Mouse (Mus musculus): Measurements from ENCODE around the gene Adam19. TPM values are rescaled to one million over a fixed set of nuclear protein-coding genes. Genes with fewer than 3 reads are reported as not detected.
"Not testable (repeated sequence)": the region's sequence is repeated elsewhere in the genome, so short reads cannot be mapped to it uniquely, and the experiment has no call there.

The Adam19 gene
- total RNA-seq, 2 experiments from 2014 or later, result 34.4 to 36.0 TPM

DNA sequence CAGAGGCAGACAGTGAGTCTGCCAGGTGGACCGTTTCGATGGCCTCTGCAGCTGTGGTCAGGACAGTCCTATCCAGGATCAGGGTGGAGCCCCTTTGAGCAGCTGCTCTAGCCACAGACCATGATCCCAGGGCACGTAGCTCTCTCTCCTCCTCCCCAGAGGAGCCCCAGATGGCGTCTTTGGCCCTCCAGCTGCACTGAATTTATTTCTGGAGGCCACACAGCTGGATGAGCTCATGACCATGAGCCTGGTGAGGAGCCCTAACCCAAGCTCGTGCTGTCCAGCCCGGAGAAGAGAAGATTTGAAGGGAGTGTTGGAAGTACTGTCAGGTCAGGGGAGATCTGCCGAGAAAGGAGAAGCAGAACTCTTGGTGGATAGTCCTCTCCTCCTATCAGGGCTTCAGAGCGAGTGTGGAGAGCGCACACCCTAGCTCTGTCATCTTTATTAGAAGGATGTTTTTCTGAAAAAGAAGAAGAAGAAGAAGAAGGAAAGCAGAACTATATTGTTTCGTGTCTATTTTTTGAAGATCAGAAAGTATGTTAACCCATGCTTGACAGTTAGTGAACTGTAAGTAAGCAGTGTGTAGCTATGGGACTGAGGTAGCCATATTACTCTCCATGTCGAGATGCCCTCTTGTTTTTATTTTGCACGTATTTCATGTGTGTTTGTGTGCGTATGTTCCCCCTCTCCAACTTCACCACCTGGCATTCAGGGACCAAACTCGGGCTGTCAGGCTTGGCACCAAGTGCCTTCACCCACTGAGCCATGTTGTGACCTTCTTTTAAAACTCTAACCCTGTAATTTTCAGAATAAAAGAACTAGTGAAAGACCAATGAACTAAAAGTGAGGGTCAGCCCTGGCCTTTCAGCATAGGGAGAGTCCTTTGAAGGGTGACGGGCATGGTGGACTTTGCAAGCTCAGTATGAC is 72.1 kb downstream of the Adam19 start:
- DNase-seq (ENCODE audit: low spot score in 2 of 2), result no peak

DNA sequence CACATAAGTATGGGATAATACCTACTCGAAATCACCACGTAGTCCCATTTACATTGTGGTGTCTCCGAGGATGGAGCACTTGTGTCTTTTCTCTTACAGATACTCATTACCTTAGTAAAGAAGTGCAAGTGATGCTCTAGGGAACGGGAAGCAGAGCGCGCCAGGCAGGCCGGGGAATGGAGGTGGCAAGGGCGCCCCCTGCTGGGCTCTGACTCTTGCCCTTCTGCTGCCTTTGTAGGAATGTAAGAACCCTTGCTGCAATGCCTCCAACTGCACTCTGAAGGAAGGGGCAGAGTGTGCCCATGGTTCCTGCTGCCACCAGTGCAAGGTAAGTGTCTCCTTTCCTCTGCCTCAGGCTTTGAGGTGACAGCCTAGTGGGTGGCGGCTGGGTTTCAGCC is 72.8 kb downstream of the Adam19 start:
- peak; percentile 70 to 73 for DNase-seq (ENCODE audit: low spot score in 2 of 2)

DNA sequence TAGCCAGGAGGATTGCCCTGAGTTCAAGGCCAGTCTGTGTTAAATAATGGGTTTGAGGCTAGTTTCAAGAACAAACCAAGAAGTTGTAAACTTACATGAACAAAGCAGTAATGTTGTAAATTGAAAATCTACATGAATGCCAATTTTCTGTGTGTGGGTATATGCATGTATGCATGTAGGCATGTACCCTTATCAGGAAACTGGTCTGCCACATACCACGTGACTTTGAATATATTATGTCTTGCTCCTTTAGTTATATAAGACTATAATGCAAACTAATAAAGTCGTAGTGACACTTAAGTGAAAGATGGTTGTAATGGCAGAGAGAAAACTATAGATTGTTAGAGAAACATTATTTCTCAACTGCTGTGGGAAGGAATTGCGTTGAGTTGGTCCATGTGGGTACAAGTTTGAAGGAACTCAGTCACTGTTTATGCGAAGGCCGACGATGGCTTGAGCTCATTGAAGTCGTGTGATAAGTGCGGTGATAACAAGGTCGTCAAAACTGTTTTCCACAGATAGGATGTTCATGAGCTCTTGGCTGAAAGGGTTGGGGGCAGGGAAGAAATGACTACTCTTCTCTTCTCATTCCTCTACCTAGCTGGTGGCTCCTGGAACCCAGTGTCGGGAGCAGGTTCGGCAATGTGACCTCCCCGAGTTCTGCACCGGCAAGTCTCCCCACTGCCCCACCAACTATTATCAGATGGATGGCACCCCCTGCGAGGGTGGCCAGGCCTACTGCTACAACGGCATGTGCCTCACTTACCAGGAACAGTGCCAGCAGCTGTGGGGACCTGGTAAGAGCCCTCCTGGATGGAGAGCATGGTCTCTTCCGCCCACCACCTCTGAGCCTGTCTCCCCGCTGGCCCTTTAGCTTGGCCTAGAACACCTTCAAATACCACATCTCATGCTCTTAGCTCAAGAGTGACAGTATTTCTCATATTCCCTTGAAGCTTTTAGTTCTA is 75.5 kb downstream of the Adam19 start:
- DNase-seq (ENCODE audit: low spot score in 2 of 2), result no peak

DNA sequence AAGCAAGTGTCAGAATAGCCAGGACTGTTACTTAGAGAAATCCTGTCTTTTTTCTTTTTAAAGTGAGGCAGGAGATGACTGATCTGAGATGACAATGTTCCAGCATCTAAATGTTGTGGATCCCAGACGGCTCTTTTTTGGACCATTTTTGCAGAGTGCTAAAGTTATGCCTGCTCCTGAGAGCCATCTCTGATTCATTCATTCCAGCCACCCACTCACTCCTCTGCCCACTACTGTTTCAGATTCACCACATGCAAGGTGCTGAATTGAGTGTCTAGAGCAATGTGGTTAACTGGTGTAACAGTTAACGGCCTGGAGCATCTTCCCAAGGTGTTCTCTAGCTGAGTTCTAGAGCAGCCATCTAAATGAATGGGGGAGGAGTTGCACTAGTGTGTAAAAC is 79.1 kb downstream of the Adam19 start:
- no peak for DNase-seq (ENCODE audit: low spot score in 2 of 2)

DNA sequence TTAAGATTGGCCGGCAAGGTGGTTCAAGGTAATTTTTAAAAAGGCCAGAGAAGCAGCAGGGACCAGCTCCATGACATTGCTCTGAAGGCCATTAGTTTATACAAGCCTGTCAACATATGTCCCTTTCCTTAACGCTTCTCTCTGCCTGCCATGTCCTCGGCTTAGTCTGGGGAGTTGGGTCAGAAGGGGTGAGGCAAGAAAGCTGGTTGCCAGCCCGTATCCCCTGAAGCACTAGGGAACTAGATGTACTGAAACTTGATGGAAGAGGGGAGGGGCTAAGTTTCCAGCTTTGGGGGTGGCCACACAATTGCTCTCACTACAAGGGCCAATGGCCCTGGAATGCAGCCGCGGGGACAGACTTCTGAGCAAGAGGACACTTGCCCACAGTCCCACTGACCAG is 87.5 kb downstream of the Adam19 start:
- no peak for DNase-seq (ENCODE audit: low spot score in 2 of 2)

DNA sequence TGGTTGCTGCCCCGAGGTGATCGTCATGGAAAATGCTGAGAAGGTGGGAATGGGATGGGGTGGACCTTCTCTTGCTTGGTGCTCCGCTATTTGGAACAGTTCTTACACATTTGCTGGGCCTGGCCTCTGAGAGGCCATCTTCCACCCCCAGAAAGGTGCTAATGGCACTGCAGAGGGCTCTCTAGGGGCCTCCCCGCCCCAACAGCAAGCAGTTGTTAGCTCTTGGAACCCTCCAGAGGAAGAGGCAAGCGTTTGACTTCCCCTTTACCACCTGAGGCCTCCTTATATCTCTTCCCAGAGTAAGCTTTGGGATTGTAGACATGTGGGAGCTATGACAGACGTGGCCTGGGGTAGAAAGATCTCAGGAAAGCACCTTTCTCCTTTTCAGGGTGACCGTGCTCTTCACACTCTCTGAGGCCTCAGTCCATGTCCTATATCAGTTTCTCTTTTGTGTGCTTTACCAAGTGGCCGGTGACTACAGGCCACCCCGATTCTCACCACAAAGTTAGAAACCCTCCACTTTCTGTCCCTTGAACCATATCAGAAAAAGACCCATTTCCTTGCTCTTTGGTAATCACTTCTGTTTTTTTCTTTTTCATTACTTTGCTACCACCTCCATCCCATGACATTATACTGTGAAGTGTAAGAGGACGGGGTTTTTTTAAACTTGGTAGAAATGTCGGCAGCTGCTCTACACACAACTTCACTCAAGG is 89.5 kb downstream of the Adam19 start:
- DNase-seq (ENCODE audit: low spot score in 2 of 2), result no peak

DNA sequence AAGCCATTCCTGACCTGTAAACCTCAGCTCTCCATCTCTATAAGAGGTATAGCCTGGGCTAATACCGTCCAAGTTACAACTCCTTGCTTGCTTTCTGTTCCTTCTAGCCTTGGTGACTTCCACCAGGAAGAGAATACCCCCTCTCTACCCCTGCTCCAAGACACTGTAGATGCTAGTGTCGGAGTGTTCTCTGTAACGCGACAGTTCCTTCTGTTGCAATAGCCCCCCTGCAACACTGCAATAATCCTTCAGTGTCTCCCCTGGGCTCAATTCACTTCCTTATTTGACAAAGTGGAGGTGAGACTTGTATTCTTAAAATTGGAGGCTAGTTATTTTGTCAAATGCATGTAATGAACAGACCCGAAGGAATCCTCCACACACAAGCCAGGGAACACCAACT is 90.8 kb downstream of the Adam19 start:
- DNase-seq (ENCODE audit: low spot score in 2 of 2), result no peak

DNA sequence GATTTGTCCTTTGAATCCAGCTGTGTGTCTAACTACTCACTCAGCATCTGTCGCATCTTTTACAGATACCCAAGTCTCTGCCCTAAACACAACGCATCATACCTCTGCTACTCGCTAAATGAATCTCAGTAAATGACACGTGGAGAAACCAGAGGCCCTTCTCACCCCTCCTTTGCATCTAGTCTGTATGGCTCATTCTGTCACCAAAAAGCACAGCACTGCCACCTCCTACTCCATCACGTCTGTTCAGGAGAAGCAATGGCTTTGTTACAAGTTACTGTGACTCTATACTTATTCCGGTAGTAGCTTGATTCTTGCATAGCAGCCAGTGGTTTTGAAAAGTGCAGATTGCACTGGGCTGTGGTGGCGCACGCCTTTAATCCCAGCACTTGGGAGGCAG is 101.2 kb downstream of the Adam19 start:
- DNase-seq (ENCODE audit: low spot score in 2 of 2), result no peak

DNA sequence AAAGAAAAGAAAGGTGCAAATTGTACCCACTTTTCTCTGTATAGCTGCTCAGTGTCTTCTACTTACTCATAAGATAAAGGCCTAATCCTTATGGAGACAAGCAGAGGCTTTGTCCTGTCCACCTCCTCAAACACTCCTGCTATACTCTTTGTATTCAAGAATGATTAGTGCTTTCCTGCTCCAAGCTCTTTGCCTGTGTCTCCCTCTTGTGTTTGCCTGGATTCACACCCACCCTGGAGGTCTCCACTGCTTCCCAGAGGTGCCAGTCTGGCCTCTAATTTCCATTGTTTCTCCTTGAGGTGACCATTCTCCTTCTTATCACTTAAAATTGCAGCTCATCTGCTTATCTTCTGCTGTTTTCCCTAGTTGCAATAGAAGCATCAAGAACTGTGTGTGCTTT is 101.7 kb downstream of the Adam19 start:
- no peak for DNase-seq (ENCODE audit: low spot score in 2 of 2)

DNA sequence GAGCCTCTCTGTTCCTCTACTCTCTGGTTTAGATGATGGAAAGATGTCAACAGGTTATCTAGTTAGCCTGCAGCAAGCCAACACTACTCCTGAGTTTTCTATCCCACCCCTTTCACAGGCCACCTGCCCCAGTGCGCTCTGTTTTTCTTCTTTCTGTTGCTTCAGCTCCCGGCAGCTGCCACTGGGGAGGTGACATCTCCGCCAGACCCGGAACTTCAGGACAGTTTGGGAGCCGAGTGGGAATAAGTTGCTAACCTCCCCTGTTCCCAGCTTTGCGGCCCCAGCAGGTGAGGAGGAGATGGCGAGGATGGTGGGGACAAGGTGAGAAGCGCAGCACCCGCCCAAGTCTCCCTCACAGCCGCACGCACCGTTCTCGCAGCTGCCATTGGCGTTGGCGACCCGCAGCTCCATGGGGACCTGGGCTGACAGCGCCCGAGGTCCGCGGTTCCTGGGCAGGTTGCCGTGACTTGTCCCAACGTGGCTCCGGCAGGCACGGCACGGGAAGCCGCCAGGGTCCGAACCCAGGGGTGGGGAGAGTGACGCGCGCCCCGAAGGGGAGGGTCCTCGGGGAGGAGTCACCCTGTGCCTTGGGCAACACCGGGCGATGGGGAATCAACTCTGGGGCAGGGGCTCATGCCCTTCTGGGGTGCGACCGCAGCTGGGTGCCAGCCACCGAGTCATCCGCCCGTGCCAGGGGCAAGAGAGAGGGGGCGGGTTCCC is 110.2 kb downstream of the Adam19 start, which contains the start of gene Nipal4:
Gene Nipal4 (minus strand): TSS at position 643 of the 720 bp plus-strand sequence.
- peak in 1 of 2 experiments; percentile 19 for DNase-seq (ENCODE audit: low spot score in 2 of 2)

DNA sequence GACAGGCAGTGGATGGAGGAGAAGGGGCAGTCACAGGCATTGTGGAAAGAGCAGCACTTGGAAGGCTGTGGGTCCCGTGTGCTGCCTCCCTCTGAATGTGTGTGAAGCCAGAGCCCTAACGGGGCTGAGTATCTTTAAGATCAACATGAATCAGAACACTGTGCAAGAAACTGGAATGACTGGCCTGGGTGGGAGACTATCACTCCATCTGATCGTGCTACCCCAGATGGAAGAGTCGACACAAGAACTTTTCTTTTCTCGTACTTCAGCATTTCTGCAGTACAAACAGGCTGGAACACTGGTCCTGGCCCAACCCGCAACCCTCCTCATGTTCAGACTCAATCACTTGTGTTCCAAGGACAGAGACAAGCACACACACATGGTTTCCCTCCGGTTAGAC is 112.7 kb downstream of the Adam19 start:
- DNase-seq (ENCODE audit: low spot score in 2 of 2), result no peak

DNA sequence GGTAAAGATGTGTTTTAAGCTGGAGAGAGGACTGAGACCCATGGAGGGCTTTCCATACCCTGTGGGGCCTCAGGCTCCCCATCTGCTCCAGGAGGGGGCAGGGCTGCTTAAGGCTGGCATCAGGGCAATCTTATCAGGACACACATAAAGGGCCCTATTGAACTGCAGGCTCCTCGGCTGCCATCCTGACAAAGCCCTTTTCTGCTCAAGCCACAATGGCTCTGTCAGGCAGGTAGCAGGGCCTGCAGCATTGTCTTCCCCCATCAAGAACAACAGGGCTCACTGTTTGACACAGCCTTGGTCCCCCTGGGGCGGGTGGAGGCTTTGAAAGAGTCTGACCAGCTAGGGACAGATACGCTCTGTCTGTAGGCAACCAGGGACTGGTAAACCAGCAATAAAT is 114.1 kb downstream of the Adam19 start:
- no peak for DNase-seq (ENCODE audit: low spot score in 2 of 2)

DNA sequence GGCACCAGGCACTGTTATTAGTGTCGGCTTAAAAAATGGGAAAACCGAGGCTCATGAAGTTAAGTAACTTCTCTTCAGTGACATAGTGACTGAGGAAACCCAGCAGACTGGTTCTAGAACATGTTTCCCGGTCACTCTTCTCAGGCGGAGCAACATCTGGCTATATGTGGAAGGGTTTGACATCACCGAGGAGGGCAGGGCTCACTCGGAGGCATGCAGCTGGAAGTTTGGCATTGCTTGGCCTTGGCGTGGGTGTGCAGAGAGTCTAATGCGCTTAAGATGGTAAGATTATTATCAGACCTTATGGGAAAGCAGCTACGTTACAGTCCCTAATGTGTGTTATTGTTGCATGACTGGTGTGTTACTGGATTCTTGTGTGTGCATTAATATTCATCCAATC is 116.3 kb downstream of the Adam19 start:
- DNase-seq (ENCODE audit: low spot score in 2 of 2), result no peak

DNA sequence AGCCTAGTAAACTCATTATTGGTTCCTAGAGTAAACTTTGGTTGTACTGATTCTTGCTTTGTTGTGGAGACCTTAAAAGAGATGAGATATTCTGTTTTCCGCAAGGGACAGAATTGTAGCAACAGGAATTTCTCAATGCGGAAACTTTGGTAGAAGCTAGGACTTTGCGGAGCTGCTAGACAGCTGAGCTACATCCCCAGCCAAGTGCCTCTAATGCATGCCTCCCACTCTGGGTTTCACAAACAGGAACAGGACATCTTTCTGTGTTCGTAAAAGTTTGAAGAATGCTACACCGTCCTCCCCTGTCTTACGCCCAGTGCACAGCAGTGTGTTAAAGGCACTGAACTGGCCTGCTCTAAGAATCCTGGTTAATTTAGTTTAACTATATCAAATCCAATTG is 120.4 kb downstream of the Adam19 start:
- no peak for DNase-seq (ENCODE audit: low spot score in 2 of 2)

DNA sequence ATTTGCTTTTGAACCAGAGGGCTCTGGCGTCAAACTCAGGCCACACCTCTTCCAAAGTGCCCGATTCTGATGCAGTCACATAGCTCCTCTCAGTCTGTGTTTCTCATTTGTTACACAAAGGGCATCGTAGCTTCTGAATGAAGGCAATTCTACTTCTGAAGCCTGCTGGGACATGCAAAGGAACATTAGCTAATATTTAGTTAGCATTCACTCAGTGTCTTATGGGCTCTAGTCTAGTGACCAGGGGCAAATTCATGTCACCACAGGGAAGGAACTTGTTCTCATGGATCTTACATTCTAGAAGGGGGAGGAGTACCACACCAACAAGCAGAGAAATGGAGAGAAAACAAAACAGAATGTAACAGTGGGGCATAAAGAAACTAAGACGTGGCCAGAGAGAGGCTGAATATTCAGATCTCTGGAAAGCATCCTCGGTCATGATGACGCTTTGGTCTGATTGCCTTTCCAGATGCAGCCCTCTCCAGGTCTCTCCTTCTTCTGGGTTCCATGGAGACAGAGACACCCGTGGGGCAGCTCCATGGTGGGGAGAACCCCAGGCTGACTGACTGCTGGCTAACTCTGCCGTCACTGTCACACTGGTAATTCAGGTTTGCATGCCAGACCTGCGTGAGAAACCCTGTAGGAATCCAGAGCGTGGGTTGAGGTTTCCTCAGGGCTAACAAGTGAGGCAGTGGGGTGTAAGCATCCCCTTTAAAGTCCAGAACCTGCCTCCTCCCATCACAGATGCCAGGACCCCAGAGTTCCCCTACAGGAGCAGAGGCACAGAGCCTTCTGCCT is 121.7 kb downstream of the Adam19 start:
- no peak for DNase-seq (ENCODE audit: low spot score in 2 of 2)

DNA sequence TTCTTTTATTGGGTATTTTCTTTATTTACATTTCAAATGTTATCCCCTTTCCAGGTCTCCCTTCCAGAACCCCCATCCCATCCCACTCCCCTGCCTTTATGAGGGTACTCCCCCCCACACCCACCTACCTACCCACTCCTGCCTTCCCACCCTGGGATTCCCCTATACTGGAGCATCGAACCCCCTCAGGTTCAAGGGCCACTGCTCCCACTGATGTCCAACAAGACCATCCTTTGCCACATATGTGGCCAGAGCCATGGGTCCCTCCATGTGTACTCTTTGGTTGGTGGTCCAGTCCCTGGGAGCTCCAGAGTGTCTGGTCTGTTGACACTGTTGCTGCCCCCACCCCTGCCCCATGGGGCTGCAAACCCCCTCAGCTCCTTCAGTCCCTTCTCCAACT is 126.2 kb downstream of the Adam19 start:
- DNase-seq (ENCODE audit: low spot score in 2 of 2), result not testable (repeated sequence)

DNA sequence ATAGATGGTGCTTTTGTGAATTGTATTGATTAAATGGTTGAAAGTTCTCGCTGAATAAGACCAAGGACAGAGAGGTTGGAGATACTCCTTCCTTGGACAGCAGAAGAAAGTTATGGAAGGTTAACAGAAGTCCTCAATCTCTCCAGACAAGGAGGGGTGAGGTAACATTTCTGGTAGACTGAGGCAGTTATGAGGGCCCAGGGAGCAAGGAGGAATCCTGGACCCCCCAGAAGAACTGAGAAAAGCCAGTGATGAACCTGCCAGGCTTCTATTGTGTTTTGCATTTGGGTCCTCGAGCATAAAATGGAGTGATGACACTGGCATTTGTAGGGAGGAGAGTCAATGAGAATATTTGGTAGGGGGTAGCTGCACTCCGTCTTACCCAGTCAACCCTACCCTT is 129.2 kb downstream of the Adam19 start:
- DNase-seq (ENCODE audit: low spot score in 2 of 2), result no peak

DNA sequence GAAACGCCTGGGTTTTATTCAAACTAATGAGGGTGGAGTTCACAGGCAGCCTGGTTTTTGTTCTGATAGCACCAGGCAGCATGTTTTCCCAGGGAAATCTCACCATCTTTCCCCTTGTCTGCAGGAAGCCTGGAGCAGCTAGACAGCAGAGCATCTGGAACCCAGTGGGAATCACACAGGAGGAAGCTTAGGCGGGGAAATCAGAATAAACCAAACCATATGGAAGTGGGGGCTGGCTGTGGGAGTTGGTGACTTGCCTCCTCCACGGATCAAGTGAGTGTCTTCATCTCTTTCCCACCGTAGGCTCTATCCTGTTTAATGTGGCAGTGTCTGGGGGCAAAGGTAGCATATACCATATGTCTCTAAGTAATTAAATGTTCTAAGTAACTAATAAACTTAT is 129.7 kb downstream of the Adam19 start:
- no peak for DNase-seq (ENCODE audit: low spot score in 2 of 2)

DNA sequence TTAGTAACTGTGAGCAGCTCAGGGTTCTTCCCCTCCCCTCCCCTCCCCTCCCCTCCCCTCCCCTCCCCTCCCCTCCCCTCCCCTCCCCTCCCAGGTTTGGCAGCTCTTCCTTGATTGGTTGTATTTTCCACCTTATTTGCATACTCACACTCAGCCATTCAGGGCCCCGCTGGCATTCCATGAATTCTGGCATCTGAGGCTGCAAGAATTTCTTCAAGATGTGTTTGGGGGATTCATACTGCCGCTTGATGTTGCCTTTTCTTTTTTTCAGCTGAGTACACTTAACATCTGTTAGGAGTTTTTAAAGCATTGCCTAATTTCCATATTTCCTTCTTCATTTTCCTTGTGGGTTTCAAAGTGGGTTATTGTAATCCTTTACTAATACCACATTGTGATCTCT is 132.5 kb downstream of the Adam19 start:
- no peak for DNase-seq (ENCODE audit: low spot score in 2 of 2)

DNA sequence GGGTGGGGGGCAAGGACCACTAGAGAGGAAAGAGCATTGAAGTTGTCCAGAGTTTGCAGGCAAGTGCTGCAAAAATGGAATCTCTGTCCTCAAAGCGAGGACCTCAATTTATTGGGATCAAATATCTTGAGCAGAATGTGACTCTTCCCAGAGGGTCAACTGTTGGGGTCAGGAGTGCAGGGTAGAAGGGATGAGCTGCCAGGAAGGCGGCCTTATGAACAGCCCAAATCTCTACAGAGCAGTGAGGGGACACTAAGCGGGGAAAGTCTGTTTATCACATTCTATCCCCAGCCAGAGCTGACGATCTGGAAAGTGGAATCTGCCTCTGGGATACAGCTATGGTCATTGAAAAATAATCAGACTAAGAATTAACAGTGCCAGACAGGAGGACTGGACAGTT is 138.4 kb downstream of the Adam19 start:
- no peak for DNase-seq (ENCODE audit: low spot score in 2 of 2)
